Mouse (Mus musculus): ENCODE measurements around the gene Ppp2r1a.

GRCm38 (mm10) chr17:21009726-21010125, 64.6 kb downstream of the Ppp2r1a start:
- no peak for TF ChIP-seq CTCF (IDR thresholded peaks at IDR 0.05; ENCODE audit: borderline replicate concordance, control insufficient read depth, extremely low read depth, insufficient read depth, low read length, poor library complexity)
- TF ChIP-seq POLR2A (IDR thresholded peaks at IDR 0.05; ENCODE audit: control insufficient read depth, extremely low read depth, insufficient read depth, low read length, poor library complexity), result no peak
